Mouse (Mus musculus): Measurements from ENCODE around the gene Slc24a1. TPM values are rescaled to one million over a fixed set of nuclear protein-coding genes. Genes with fewer than 3 reads are reported as not detected.

Gene Slc24a1
- total RNA-seq, 1 experiment from 2014 or later, result not detected

DNA sequence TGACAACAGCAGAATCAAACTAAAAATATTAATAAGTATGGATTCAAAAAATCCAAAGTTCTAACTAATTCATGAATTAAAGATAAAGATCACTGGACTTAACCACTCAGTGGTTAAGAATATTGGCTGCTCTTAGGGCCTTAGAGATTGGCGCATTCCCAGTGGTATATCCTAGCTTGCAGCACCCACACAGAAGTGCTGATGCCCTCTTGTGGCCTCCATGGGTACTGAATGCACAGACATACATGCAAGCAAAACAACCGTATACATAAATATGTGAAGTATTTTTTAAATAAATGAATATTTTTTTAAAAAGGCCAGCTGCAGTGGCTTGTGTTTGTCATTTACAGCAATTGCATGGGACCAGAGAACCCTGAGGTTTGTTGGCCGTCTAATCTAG, 48.0 kb downstream of the Slc24a1 start:
- no peak; a peak in 1 of 4 replicates for ATAC-seq (replicated peaks in 1 of 2; ENCODE audit: insufficient read depth in 1 of 2, low FRiP score in 2 of 2, low TSS enrichment in 1 of 2, low read depth in 1 of 2, poor library complexity in 2 of 2, severe bottlenecking in 2 of 2)

DNA sequence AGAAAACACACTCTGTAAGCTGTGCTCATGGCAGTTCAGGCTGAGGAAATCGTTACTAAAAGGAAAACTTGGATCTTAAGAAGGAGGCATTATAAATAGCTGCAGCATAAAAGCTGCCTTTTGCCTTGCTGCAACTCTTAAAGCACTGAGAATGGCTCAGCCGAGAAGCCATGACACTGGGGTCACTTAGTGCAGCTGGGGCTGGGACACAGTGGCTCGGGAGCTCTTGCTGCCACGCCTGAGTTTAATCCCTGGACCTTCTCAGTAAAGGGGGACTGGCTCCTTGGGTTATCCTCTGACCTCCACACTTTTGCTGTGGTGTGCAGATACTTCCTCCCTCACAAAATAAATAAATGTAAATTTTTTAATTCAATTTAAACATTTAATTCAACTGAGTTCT, 48.5 kb downstream of the Slc24a1 start:
- ATAC-seq (replicated peaks in 1 of 2; ENCODE audit: insufficient read depth in 1 of 2, low FRiP score in 2 of 2, low TSS enrichment in 1 of 2, low read depth in 1 of 2, poor library complexity in 2 of 2, severe bottlenecking in 2 of 2), result no peak

DNA sequence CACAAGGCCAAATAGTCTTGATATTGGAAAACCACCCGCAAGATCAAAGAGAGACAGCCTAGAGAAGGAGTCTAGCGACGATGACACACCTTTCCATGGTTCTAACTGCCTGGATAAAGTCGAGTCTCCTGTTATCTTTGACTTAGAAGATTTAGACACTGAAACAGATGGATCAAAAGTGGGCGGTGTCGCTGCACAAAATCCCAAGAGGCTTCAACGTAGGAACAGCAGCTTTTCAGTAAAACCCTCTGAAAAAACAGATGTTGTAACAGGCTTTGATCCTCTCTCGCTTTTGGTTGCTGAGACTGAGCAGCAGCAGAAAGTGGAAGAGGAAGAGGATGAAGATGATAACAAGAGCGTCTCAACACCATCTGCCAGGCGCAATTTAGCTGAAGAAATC, 54.8 kb downstream of the Slc24a1 start:
- ATAC-seq (replicated peaks in 1 of 2; ENCODE audit: insufficient read depth in 1 of 2, low FRiP score in 2 of 2, low TSS enrichment in 1 of 2, low read depth in 1 of 2, poor library complexity in 2 of 2, severe bottlenecking in 2 of 2), result no peak

DNA sequence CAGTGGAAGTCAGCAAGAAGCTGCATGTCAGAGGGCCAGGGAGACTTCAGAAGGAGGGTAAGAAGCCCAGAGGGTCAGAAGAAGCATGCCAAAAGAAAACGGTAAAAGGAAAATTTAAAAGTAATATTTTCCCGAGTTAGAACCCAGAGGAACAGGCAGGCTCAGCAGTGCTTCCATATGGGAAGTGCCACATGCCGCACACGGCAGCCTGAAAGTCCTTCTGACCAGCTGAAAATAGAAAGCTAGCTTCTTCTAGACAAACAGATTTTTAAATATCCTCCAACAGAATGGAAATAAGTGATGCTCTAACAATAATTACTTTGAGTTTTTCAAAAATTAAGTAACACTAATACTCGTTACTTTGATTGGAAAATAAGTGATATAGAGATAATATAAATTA, 65.4 kb downstream of the Slc24a1 start:
- no peak for ATAC-seq (replicated peaks in 1 of 2; ENCODE audit: insufficient read depth in 1 of 2, low FRiP score in 2 of 2, low TSS enrichment in 1 of 2, low read depth in 1 of 2, poor library complexity in 2 of 2, severe bottlenecking in 2 of 2)

Other genes with a start within 250 kb of the Slc24a1 start
- gene Rab11a, start 213.8 kb downstream of the Slc24a1 start, total RNA-seq (2017), result 131 and 206 TPM in 2 replicates
- gene Dennd4a, start 140.3 kb downstream of the Slc24a1 start, total RNA-seq (2017), result 55.7 and 75.6 TPM in 2 replicates
- gene Ints14, start 9.3 kb upstream of the Slc24a1 start, total RNA-seq (2017), result 28.8 and 39.5 TPM in 2 replicates
- gene Hacd3, start 70.1 kb upstream of the Slc24a1 start, total RNA-seq (2017), result 39.1 and 43.6 TPM in 2 replicates
- 103 and 113 TPM in 2 replicates for gene Dpp8, start 80.8 kb upstream of the Slc24a1 start, total RNA-seq (2017)
- 1.4 and 1.6 TPM in 2 replicates for gene Igdcc4, start 149.9 kb upstream of the Slc24a1 start, total RNA-seq (2017)
- gene Igdcc3, start 189.6 kb upstream of the Slc24a1 start, total RNA-seq (2017), result not detected in 2 replicates
- gene Parp16, start 243.7 kb upstream of the Slc24a1 start, total RNA-seq (2017), result 7.6 and 9.6 TPM in 2 replicates